Mouse (Mus musculus): ENCODE measurements around the gene Pml. TPM values are rescaled to one million over a fixed set of nuclear protein-coding genes. Genes with fewer than 3 reads are reported as not detected.

The Pml gene
- polyA plus RNA-seq, 1 experiment from 2014 or later, result 13.7 TPM

- H3K9me3 ChIP-seq (ENCODE audit: control insufficient read depth, low read length), result no peaks in the 10 kb centered on the region
- WGBS, result 1% methylated on average over 41 of the region's 41 CpGs
- peaks cover 55% of the 10 kb centered on the region for H3K4me1 ChIP-seq (replicated peaks; ENCODE audit: control insufficient read depth, insufficient read depth, low read length)
- no peaks in the 10 kb centered on the region for H3K36me3 ChIP-seq (ENCODE audit: control insufficient read depth, insufficient read depth, low read length)
- peak overlapping the region; percentile 30 for H3K4me3 ChIP-seq (ENCODE audit: low read depth, low read length)
- DNase-seq (ENCODE audit: low spot score), result peak; percentile 54
- H3K27ac ChIP-seq (ENCODE audit: low read depth, low read length), result peak overlapping the region; percentile 37
- peak overlapping the region; percentile 61 for H3K9ac ChIP-seq (ENCODE audit: low read length)
- peak overlapping the region; percentile 45 for H3K4me2 ChIP-seq (ENCODE audit: low read depth, low read length, severe bottlenecking)
- no peak for ATAC-seq (replicated peaks; ENCODE audit: low FRiP score)
- H3K27me3 ChIP-seq (ENCODE audit: control insufficient read depth, insufficient read depth, low read length), result peaks cover 84% of the 10 kb centered on the region
Measured at GRCm38 (mm10) chr9:58199381-58200269, 50.0 kb downstream of the Pml start.

GRCm38 (mm10) chr9:58198801-58199371, 50.7 kb downstream of the Pml start:
- no peak for ATAC-seq (replicated peaks; ENCODE audit: low FRiP score)
- Histone ChIP-seq H3K4me2 (ENCODE audit: low read depth, low read length, severe bottlenecking) (peak overlapping the region; percentile 45), H3K27me3 (ENCODE audit: control insufficient read depth, insufficient read depth, low read length) (peaks cover 84% of the 10 kb centered on the region), H3K9ac (ENCODE audit: low read length) (peak overlapping the region; percentile 61), H3K27ac (ENCODE audit: low read depth, low read length) (peak overlapping the region; percentile 57), H3K4me1 (replicated peaks; ENCODE audit: control insufficient read depth, insufficient read depth, low read length) (peaks cover 56% of the 10 kb centered on the region), H3K4me3 (ENCODE audit: low read depth, low read length) (peak overlapping the region; percentile 30), H3K36me3 (ENCODE audit: control insufficient read depth, insufficient read depth, low read length) (no peaks in the 10 kb centered on the region), H3K9me3 (ENCODE audit: control insufficient read depth, low read length) (no peaks in the 10 kb centered on the region)
- 2% methylated on average over 38 of the region's 38 CpGs for WGBS
- DNase-seq (ENCODE audit: low spot score), result peak; percentile 64

GRCm38 (mm10) chr9:58197781-58198701, 51.5 kb downstream of the Pml start:
- H3K27me3 ChIP-seq (ENCODE audit: control insufficient read depth, insufficient read depth, low read length), result peaks cover 75% of the 10 kb centered on the region
- H3K36me3 ChIP-seq (ENCODE audit: control insufficient read depth, insufficient read depth, low read length), result no peaks in the 10 kb centered on the region
- H3K4me2 ChIP-seq (ENCODE audit: low read depth, low read length, severe bottlenecking), result peak overlapping the region; percentile 45
- WGBS, result 1% methylated on average over 58 of the region's 58 CpGs
- peak overlapping the region; percentile 55 for H3K9ac ChIP-seq (ENCODE audit: low read length)
- DNase-seq (ENCODE audit: low spot score) (peak; percentile 77), ATAC-seq (replicated peaks; ENCODE audit: low FRiP score) (no peak)
- no peaks in the 10 kb centered on the region for H3K9me3 ChIP-seq (ENCODE audit: control insufficient read depth, low read length)
- H3K4me3 ChIP-seq (ENCODE audit: low read depth, low read length), result peak overlapping the region; percentile 30
- peaks cover 53% of the 10 kb centered on the region for H3K4me1 ChIP-seq (replicated peaks; ENCODE audit: control insufficient read depth, insufficient read depth, low read length)
- peak overlapping the region; percentile 57 for H3K27ac ChIP-seq (ENCODE audit: low read depth, low read length)

GRCm38 (mm10) chr9:58196610-58197567, 52.7 kb downstream of the Pml start:
- DNase-seq (ENCODE audit: low spot score) (peak; percentile 58), ATAC-seq (replicated peaks; ENCODE audit: low FRiP score) (no peak)
- Histone ChIP-seq H3K4me1 (replicated peaks; ENCODE audit: control insufficient read depth, insufficient read depth, low read length) (peaks cover 41% of the 10 kb centered on the region), H3K27ac (ENCODE audit: low read depth, low read length) (peak overlapping the region; percentile 21; the same call in 1 of the 2 replicates), H3K4me3 (ENCODE audit: low read depth, low read length) (peak overlapping the region; percentile 30), H3K27me3 (ENCODE audit: control insufficient read depth, insufficient read depth, low read length) (peaks cover 64% of the 10 kb centered on the region), H3K36me3 (ENCODE audit: control insufficient read depth, insufficient read depth, low read length) (no peaks in the 10 kb centered on the region), H3K9me3 (ENCODE audit: control insufficient read depth, low read length) (no peaks in the 10 kb centered on the region), H3K9ac (ENCODE audit: low read length) (peak overlapping the region; percentile 55), H3K4me2 (ENCODE audit: low read depth, low read length, severe bottlenecking) (peak overlapping the region; percentile 45)
- WGBS, result 3% methylated on average over 46 of the region's 46 CpGs

GRCm38 (mm10) chr9:58196141-58196540, 53.4 kb downstream of the Pml start:
- peak overlapping the region; percentile 21; the same call in 1 of the 2 replicates for H3K27ac ChIP-seq (ENCODE audit: low read depth, low read length)
- H3K36me3 ChIP-seq (ENCODE audit: control insufficient read depth, insufficient read depth, low read length), result no peaks in the 10 kb centered on the region
- no peak for ATAC-seq (replicated peaks; ENCODE audit: low FRiP score)
- no peaks in the 10 kb centered on the region for H3K9me3 ChIP-seq (ENCODE audit: control insufficient read depth, low read length)
- H3K4me1 ChIP-seq (replicated peaks; ENCODE audit: control insufficient read depth, insufficient read depth, low read length), result peaks cover 34% of the 10 kb centered on the region
- DNase-seq (ENCODE audit: low spot score), result peak; percentile 47
- WGBS, result 1% methylated on average over 13 of the region's 14 CpGs
- H3K4me3 ChIP-seq (ENCODE audit: low read depth, low read length), result peak overlapping the region; percentile 30
- H3K9ac ChIP-seq (ENCODE audit: low read length), result peak overlapping the region; percentile 55
- peak overlapping the region; percentile 45 for H3K4me2 ChIP-seq (ENCODE audit: low read depth, low read length, severe bottlenecking)
- peaks cover 57% of the 10 kb centered on the region for H3K27me3 ChIP-seq (ENCODE audit: control insufficient read depth, insufficient read depth, low read length)

- Histone ChIP-seq H3K36me3 (ENCODE audit: control insufficient read depth, insufficient read depth, low read length) (no peaks in the 10 kb centered on the region), H3K4me3 (ENCODE audit: low read depth, low read length) (peak overlapping the region; percentile 30), H3K4me2 (ENCODE audit: low read depth, low read length, severe bottlenecking) (peak overlapping the region; percentile 45), H3K4me1 (replicated peaks; ENCODE audit: control insufficient read depth, insufficient read depth, low read length) (peaks cover 32% of the 10 kb centered on the region), H3K27me3 (ENCODE audit: control insufficient read depth, insufficient read depth, low read length) (peaks cover 52% of the 10 kb centered on the region), H3K9me3 (ENCODE audit: control insufficient read depth, low read length) (no peaks in the 10 kb centered on the region), H3K9ac (ENCODE audit: low read length) (peak overlapping the region; percentile 55), H3K27ac (ENCODE audit: low read depth, low read length) (no peak overlapping the region)
- WGBS, result 31% methylated on average over 1 of the region's 1 CpGs
- DNase-seq (ENCODE audit: low spot score) (peak; percentile 41), ATAC-seq (replicated peaks; ENCODE audit: low FRiP score) (no peak)
Measured at GRCm38 (mm10) chr9:58195671-58196070, 53.9 kb downstream of the Pml start.

GRCm38 (mm10) chr9:58194222-58194621, 55.4 kb downstream of the Pml start:
- H3K36me3 ChIP-seq (ENCODE audit: control insufficient read depth, insufficient read depth, low read length), result no peaks in the 10 kb centered on the region
- ATAC-seq (replicated peaks; ENCODE audit: low FRiP score) (no peak), DNase-seq (ENCODE audit: low spot score) (peak; percentile 47)
- peaks cover 27% of the 10 kb centered on the region for H3K4me1 ChIP-seq (replicated peaks; ENCODE audit: control insufficient read depth, insufficient read depth, low read length)
- H3K4me2 ChIP-seq (ENCODE audit: low read depth, low read length, severe bottlenecking), result no peak overlapping the region
- no peak overlapping the region for H3K27ac ChIP-seq (ENCODE audit: low read depth, low read length)
- H3K4me3 ChIP-seq (ENCODE audit: low read depth, low read length), result no peak overlapping the region
- H3K9ac ChIP-seq (ENCODE audit: low read length), result no peak overlapping the region
- H3K9me3 ChIP-seq (ENCODE audit: control insufficient read depth, low read length), result no peaks in the 10 kb centered on the region
- peaks cover 38% of the 10 kb centered on the region for H3K27me3 ChIP-seq (ENCODE audit: control insufficient read depth, insufficient read depth, low read length)
- WGBS, result 64% methylated on average over 9 of the region's 9 CpGs

Measured in forebrain, embryonic 11.5 days (tissue).